Mouse (Mus musculus) lung, embryonic 14.5 days (tissue): ENCODE measurements around the gene Med19. TPM values are rescaled to one million over a fixed set of nuclear protein-coding genes. Genes with fewer than 3 reads are reported as not detected.

Experiments used
- ATAC-seq: fragments of 200-750 bp; cut with Nextera tagmentation; 2 replicates; pipeline ENCODE4 v1.8.0; 2017; ENCODE audit warnings: mild to moderate bottlenecking, moderate TSS enrichment, moderate library complexity; ENCODE audit not compliant: insufficient read depth
- DNase-seq: peaks from one replicate; pipeline ENCODE4 v3.0.0-alpha.2; 2015
- H3K27ac ChIP-seq: fragments of 300-500 bp; sonication (generic); 2 replicates; pipeline ENCODE4 v1.5.1; 2014; ENCODE audit warnings: low read depth, mild to moderate bottlenecking, moderate library complexity
- H3K27me3 ChIP-seq: fragments of 300-500 bp; sonication (generic); 2 replicates; pipeline ENCODE4 v1.6.1; 2014; ENCODE audit warnings: low read length, control low read depth; ENCODE audit not compliant: insufficient read depth
- H3K36me3 ChIP-seq: fragments of 300-500 bp; sonication (generic); 2 replicates; pipeline ENCODE4 v1.6.1; 2014; ENCODE audit warnings: control low read depth; ENCODE audit not compliant: insufficient read depth
- H3K4me1 ChIP-seq: fragments of 300-500 bp; sonication (generic); 2 replicates; pipeline ENCODE4 v1.6.1; 2014; ENCODE audit warnings: antibody characterized with exemption, control low read depth; ENCODE audit not compliant: insufficient read depth
- H3K4me2 ChIP-seq: fragments of 300-500 bp; sonication (generic); 2 replicates; pipeline ENCODE4 v1.6.1; 2014; ENCODE audit warnings: mild to moderate bottlenecking
- H3K4me3 ChIP-seq: fragments of 300-500 bp; sonication (generic); 2 replicates; pipeline ENCODE4 v1.5.1; 2014; ENCODE audit warnings: low read depth, low read length
- H3K9ac ChIP-seq: fragments of 300-500 bp; sonication (generic); 2 replicates; pipeline ENCODE4 v1.6.1; 2014
- H3K9me3 ChIP-seq: fragments of 300-500 bp; sonication (generic); 2 replicates; pipeline ENCODE4 v1.6.1; 2016; ENCODE audit warnings: low read depth, low read length, control low read depth
- CTCF ChIP-seq: IDR thresholded peaks from 2 replicates; pipeline ENCODE4 v1.5.1; 2016; ENCODE audit warnings: antibody characterized with exemption, low read depth
- WGBS: fragments of 180-500 bp; shearing (Covaris S2); extraction: QIAGEN DNeasy Blood & Tissue Kit; methylation state at CpG from one replicate; pipeline ENCODE4 v1.1.7; 2014; 5-methylcytosine and 5-hydroxymethylcytosine counted together
- polyA plus RNA-seq: library from polyadenylated mRNA; unstranded; fragments of >200 nt; fragmentation: Nextera tagmentation; extraction: Ambion mirVana; gene quantifications from 2 replicates; pipeline ENCODE4 v1.2.1, GENCODE M21; 2014

Med19 gene
- polyA plus RNA-seq, 1 experiment from 2014 or later: 44.8 TPM

DNA sequence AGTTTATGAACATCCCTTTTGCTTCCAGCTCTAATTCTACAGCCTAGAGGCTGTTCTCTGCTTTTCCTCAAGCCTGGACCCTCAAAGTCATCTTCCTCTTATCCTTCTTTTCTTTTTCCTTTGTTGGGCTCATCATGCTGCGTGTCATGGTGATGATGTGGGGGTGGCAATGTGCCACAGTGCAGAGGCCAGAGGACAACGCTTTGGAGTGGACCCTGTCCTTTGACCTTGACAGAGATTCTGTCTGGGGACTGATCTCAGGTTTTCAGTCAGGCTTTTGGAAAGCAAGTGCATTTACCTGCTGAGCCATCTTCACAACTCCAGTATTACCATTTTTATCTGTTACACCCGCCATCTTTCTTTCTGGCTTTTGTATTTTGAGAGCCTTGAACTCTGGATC, 53.0 kb downstream of the Med19 start:
- no peak for DNase-seq
- Histone ChIP-seq H3K27ac (no peak overlapping the region), H3K9ac (no peak overlapping the region), H3K27me3 (no peaks in the 10 kb centered on the region), H3K36me3 (no peaks in the 10 kb centered on the region), H3K4me3 (no peak overlapping the region), H3K4me1 (0 out of 2 replicates have a peak, but pooled peaks cover 3% of the 10 kb centered on the region), H3K9me3 (no peaks in the 10 kb centered on the region), H3K4me2 (no peak overlapping the region)
- WGBS: 78% methylated on average over 3 of the region's 3 CpGs
- TF ChIP-seq CTCF: no peak
- no peak for ATAC-seq

DNA sequence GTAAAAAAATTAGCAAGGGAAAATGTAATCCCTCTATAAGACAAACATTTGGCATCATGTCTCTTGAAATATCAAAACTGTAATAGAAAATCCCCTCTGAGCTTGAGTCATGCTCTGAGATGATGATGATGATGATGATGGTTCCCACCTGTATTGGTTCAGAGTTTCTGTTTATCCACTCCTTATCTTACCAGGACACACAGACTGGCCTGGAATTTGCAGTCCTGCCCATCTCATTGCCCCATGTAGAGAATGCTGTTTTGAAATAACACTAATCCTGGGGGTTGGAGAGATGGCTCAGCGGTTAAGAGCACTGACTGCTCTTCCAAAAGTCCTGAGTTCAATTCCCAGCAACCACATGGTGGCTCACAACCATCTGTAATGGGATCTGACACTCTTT, 54.2 kb downstream of the Med19 start:
- Histone ChIP-seq H3K9ac (no peak overlapping the region), H3K4me3 (no peak overlapping the region), H3K9me3 (no peaks in the 10 kb centered on the region), H3K4me2 (no peak overlapping the region), H3K27me3 (peaks cover 3% of the 10 kb centered on the region; the same call in 1 of the 2 replicates), H3K4me1 (peaks cover 4% of the 10 kb centered on the region; the same call in 1 of the 2 replicates), H3K27ac (no peak overlapping the region), H3K36me3 (no peaks in the 10 kb centered on the region)
- no peak for TF ChIP-seq CTCF
- WGBS: 59% methylated on average over 1 of the region's 1 CpGs
- DNase-seq (no peak), ATAC-seq (no peak)

DNA sequence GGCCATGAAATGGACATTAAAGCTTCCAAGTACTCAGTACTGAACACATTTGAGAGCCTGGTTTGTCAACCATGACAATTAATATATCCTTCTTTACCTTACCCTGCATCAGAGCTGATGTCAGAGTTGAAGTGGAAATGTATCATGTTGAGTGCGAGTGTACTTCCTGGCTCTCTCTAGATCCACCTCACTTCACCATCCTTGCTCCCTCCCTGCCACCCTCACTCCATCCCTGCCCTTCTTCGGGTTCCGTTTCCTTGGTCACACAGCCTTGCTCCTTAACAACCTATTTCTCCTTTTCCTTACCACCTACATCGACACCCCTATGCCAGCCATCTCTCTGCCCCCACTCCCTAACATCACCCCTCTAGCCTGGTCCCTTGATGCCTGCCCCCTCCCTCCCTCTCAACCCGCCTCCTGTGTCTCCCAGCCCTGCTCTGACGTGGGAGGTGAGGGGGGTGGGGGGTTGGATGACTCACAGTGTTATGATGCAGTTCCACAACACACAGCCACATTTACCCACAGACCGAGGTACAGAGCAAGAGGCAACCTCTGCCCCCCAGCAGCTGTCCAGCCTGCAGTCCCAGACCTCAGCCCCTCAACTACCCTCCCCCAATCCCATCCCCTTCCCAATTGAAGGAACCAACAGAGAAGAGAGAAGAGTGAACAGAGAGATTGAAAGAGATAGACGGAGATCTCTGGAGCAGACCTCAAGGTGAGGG, 55.5 kb downstream of the Med19 start, which contains the start of gene Ypel4:
TSS of gene Ypel4 (plus strand) at position 480 of the 722 bp plus-strand sequence.
- TF ChIP-seq CTCF: no peak
- peak within 1 kb of the TSS; percentile 54 for H3K4me2 ChIP-seq
- peak within 1 kb of the TSS; percentile 37 for H3K4me3 ChIP-seq
- peak; percentile 15 for ATAC-seq
- H3K27ac ChIP-seq: no peak within 1 kb of the TSS
- no peaks in the 10 kb centered on the region for H3K36me3 ChIP-seq
- H3K9ac ChIP-seq: peak within 1 kb of the TSS; percentile 49
- no peaks in the 10 kb centered on the region for H3K9me3 ChIP-seq
- peaks cover 11% of the 10 kb centered on the region; the same call in 1 of the 2 replicates for H3K4me1 ChIP-seq
- 2% methylated on average over 8 of the region's 8 CpGs for WGBS
- DNase-seq: peak; percentile 46
- peaks cover 3% of the 10 kb centered on the region; the same call in 1 of the 2 replicates for H3K27me3 ChIP-seq

- Histone ChIP-seq H3K4me3 (peak overlapping the region; percentile 37), H3K27me3 (peaks cover 3% of the 10 kb centered on the region; the same call in 1 of the 2 replicates), H3K9me3 (no peaks in the 10 kb centered on the region), H3K36me3 (no peaks in the 10 kb centered on the region), H3K4me2 (peak overlapping the region; percentile 54), H3K9ac (peak overlapping the region; percentile 49), H3K4me1 (peaks cover 11% of the 10 kb centered on the region; the same call in 1 of the 2 replicates), H3K27ac (no peak overlapping the region)
- WGBS: 0% methylated on average over 11 of the region's 11 CpGs
- ATAC-seq (no peak), DNase-seq (peak; percentile 53)
- TF ChIP-seq CTCF: no peak
These were observed 56.2 kb downstream of the Med19 start for GRCm38 (mm10) chr2:84734351-84734864.

GRCm38 (mm10) chr2:84734919-84735318, 56.7 kb downstream of the Med19 start:
- ATAC-seq: no peak
- Histone ChIP-seq H3K4me3 (peak overlapping the region; percentile 37), H3K4me1 (peaks cover 11% of the 10 kb centered on the region; the same call in 1 of the 2 replicates), H3K27me3 (peaks cover 3% of the 10 kb centered on the region; the same call in 1 of the 2 replicates), H3K9ac (peak overlapping the region; percentile 49), H3K27ac (0 out of 2 replicates have a peak overlapping the region, but pooled peaks have one; percentile 46), H3K9me3 (no peaks in the 10 kb centered on the region), H3K36me3 (peaks cover 2% of the 10 kb centered on the region), H3K4me2 (peak overlapping the region; percentile 54)
- 2% methylated on average over 2 of the region's 2 CpGs for WGBS
- DNase-seq: no peak
- TF ChIP-seq CTCF: no peak

DNA sequence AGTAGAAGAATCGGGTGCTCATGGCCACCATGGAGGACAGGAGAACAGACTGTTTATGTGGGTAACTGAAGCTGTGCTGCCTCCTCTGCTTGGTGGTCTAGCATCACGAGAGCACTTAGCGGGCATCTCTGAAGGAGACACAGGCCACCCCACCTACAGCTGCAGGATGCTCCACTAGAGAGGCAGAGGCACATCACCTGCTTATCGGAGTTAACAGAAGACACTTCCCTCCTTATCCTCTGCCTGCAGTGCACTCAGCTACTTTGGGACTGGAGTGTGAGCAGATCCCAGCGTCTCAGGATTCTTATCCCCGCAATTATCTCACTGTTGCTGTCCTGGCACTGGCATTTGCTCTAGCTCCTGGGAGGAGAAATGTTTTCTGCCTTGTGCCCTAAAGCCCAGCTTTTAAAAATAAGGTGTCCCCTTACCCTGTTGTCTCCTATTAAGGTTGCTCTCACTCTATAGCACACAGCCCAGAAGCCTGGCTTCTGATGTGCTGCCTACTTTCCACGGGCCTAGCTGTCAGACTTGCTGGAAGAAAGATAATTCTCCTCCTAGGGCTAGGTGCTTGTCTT, 57.2 kb downstream of the Med19 start:
- Histone ChIP-seq H3K4me1 (peaks cover 11% of the 10 kb centered on the region; the same call in 1 of the 2 replicates), H3K4me2 (peak overlapping the region; percentile 54), H3K9ac (peak overlapping the region; percentile 4; the same call in 1 of the 2 replicates), H3K4me3 (peak overlapping the region; percentile 37; the same call in 1 of the 2 replicates), H3K36me3 (peaks cover 7% of the 10 kb centered on the region), H3K27me3 (peaks cover 3% of the 10 kb centered on the region; the same call in 1 of the 2 replicates), H3K9me3 (no peaks in the 10 kb centered on the region), H3K27ac (peak overlapping the region; percentile 46; the same call in 1 of the 2 replicates)
- no peak for TF ChIP-seq CTCF
- 16% methylated on average over 7 of the region's 7 CpGs for WGBS
- ATAC-seq (no peak), DNase-seq (peak; percentile 23)
